ENCODE assay signal across 28 mouse cellular contexts in the genomic region with DNA sequence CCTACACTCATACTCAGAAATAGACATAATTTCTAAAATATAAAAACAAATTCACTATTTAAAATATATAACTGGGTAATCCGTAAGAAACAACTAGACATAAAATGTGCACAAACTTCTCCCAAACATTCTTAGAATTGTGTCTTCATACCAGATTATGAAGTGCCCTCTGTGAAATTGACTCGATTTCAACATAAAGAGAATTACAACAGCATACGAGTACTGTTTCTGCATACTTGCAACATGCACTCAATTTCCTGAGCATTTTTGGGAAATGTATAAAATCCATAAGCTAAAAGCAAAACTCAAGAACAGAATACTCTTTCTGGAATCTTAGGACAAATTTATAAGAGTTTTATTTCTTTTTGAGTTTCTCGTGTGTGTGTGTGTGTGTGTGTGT. TPM values are rescaled to one million over a fixed set of nuclear protein-coding genes. Genes with fewer than 3 reads are reported as not detected.
DNase-seq lines count a peak whose midpoint lies in the region; ATAC-seq lines count a peak whose summit lies in the region.
"Had no signal": no experiment of that assay in that cellular context is flagged by ENCODE, and none has a peak within 500 bp of the region (broad histone marks: within the 10 kb centered on the region; RNA-seq: fewer than 3 reads in every experiment).

No protein-coding gene starts in this region.

- DNase-seq in neural tube, embryonic 10.5 days (ENCODE audit: extremely low spot score, low spot score): no peak
- no peak for DNase-seq in liver, embryonic 13.5 days
- no peak for DNase-seq in forebrain, embryonic 14.5 days (ENCODE audit: low spot score)
- DNase-seq in thymus, postnatal 0 days (ENCODE audit: low spot score): no peak
- DNase-seq: cerebellum, adult 11 months; cerebellum, postnatal 25 days; embryo, embryonic 11 days; kidney, adult 18-20 months; kidney, postnatal 10 days; layer of hippocampus, postnatal 36 days had no signal

- no peak overlapping the region for H3K9ac ChIP-seq in neural tube, embryonic 13.5 days
- H3K9ac ChIP-seq in liver, embryonic 13.5 days: peak overlapping the region; percentile 44
- no peak overlapping the region for H3K9ac ChIP-seq in forebrain, embryonic 14.5 days (ENCODE audit: low read length)
- H3K9ac ChIP-seq: embryonic facial prominence, embryonic 15.5 days; limb, embryonic 15.5 days; midbrain, embryonic 12.5 days; neural tube, embryonic 12.5 days had no signal

- 88% methylated on average over 4 of the region's 4 CpGs for WGBS in neural tube, embryonic 13.5 days
- WGBS in liver, embryonic 13.5 days (ENCODE audit: insufficient replicate concordance): 80% methylated on average over 4 of the region's 4 CpGs
- WGBS in forebrain, embryonic 14.5 days: 88% methylated on average over 4 of the region's 4 CpGs

- H3K36me3 ChIP-seq in erythroblast, embryonic 14.5 days (ENCODE audit: control insufficient read depth): peaks cover 68% of the 10 kb centered on the region
- no peaks in the 10 kb centered on the region for H3K36me3 ChIP-seq in neural tube, embryonic 13.5 days
- H3K36me3 ChIP-seq in liver, embryonic 13.5 days: peaks cover 22% of the 10 kb centered on the region
- H3K36me3 ChIP-seq in megakaryocyte, embryonic 14.5 days (replicated peaks; ENCODE audit: low read length): peaks cover 19% of the 10 kb centered on the region
- H3K36me3 ChIP-seq in forebrain, embryonic 14.5 days (ENCODE audit: control insufficient read depth, insufficient read depth, low read length): no peaks in the 10 kb centered on the region
- H3K36me3 ChIP-seq: embryonic facial prominence, embryonic 15.5 days; midbrain, embryonic 12.5 days; neural tube, embryonic 12.5 days had no signal

- 0 out of 2 replicates have a peak overlapping the region, but pooled peaks have one; percentile 73 for H3K4me2 ChIP-seq in neural tube, embryonic 13.5 days
- peak overlapping the region; percentile 81 for H3K4me2 ChIP-seq in liver, embryonic 13.5 days
- H3K4me2 ChIP-seq in forebrain, embryonic 14.5 days (ENCODE audit: low read length): no peak overlapping the region
- H3K4me2 ChIP-seq: embryonic facial prominence, embryonic 15.5 days; limb, embryonic 15.5 days; midbrain, embryonic 12.5 days; neural tube, embryonic 12.5 days had no signal

- no peak for ATAC-seq in erythroblast, adult 5-6 weeks (replicated peaks; ENCODE audit: low FRiP score, poor library complexity, severe bottlenecking)
- no peak for ATAC-seq in neural tube, embryonic 13.5 days (ENCODE audit: low read depth)
- ATAC-seq in liver, embryonic 13.5 days (ENCODE audit: low read depth): no peak
- no peak for ATAC-seq in forebrain, embryonic 14.5 days

- peak overlapping the region; percentile 100 for H3K4me3 ChIP-seq in erythroblast, embryonic 14.5 days (replicated peaks)
- no peak overlapping the region for H3K4me3 ChIP-seq in neural tube, embryonic 13.5 days
- H3K4me3 ChIP-seq in liver, embryonic 13.5 days (replicated peaks): peak overlapping the region; percentile 99
- peak overlapping the region; percentile 83 for H3K4me3 ChIP-seq in megakaryocyte, embryonic 14.5 days (replicated peaks)
- H3K4me3 ChIP-seq in forebrain, embryonic 14.5 days (ENCODE audit: low read depth, low read length): no peak overlapping the region
- H3K4me3 ChIP-seq: embryonic facial prominence, embryonic 15.5 days; limb, embryonic 15.5 days; midbrain, embryonic 12.5 days; neural tube, embryonic 12.5 days had no signal

- H3K9me3 ChIP-seq in erythroblast, embryonic 14.5 days (ENCODE audit: control insufficient read depth, low read length): no peaks in the 10 kb centered on the region
- no peaks in the 10 kb centered on the region for H3K9me3 ChIP-seq in neural tube, embryonic 13.5 days
- no peaks in the 10 kb centered on the region for H3K9me3 ChIP-seq in liver, embryonic 13.5 days (replicated peaks)
- no peaks in the 10 kb centered on the region for H3K9me3 ChIP-seq in megakaryocyte, embryonic 14.5 days
- H3K9me3 ChIP-seq in forebrain, embryonic 14.5 days (replicated peaks; ENCODE audit: control insufficient read depth, low read length): no peaks in the 10 kb centered on the region
- H3K9me3 ChIP-seq: embryonic facial prominence, embryonic 15.5 days; limb, embryonic 15.5 days; midbrain, embryonic 12.5 days; neural tube, embryonic 12.5 days had no signal

- peaks cover 61% of the 10 kb centered on the region for H3K4me1 ChIP-seq in erythroblast, embryonic 14.5 days (ENCODE audit: control insufficient read depth)
- peaks cover 32% of the 10 kb centered on the region for H3K4me1 ChIP-seq in neural tube, embryonic 13.5 days (replicated peaks)
- peaks cover 52% of the 10 kb centered on the region for H3K4me1 ChIP-seq in liver, embryonic 13.5 days (replicated peaks)
- H3K4me1 ChIP-seq in megakaryocyte, embryonic 14.5 days: peaks cover 58% of the 10 kb centered on the region
- H3K4me1 ChIP-seq in forebrain, embryonic 14.5 days (ENCODE audit: control insufficient read depth, insufficient read depth, low read length): peaks cover 14% of the 10 kb centered on the region

- H3K27me3 ChIP-seq in erythroblast, embryonic 14.5 days (ENCODE audit: control insufficient read depth): no peaks in the 10 kb centered on the region
- no peaks in the 10 kb centered on the region for H3K27me3 ChIP-seq in neural tube, embryonic 13.5 days
- no peaks in the 10 kb centered on the region for H3K27me3 ChIP-seq in liver, embryonic 13.5 days
- H3K27me3 ChIP-seq in megakaryocyte, embryonic 14.5 days (replicated peaks): no peaks in the 10 kb centered on the region
- no peaks in the 10 kb centered on the region for H3K27me3 ChIP-seq in forebrain, embryonic 14.5 days (replicated peaks; ENCODE audit: control insufficient read depth, insufficient read depth, low read length)
- H3K27me3 ChIP-seq: embryonic facial prominence, embryonic 15.5 days; limb, embryonic 15.5 days; midbrain, embryonic 12.5 days; neural tube, embryonic 12.5 days had no signal

- H3K27ac ChIP-seq in neural tube, embryonic 13.5 days (replicated peaks): no peak overlapping the region
- no peak overlapping the region for H3K27ac ChIP-seq in liver, embryonic 13.5 days
- no peak overlapping the region for H3K27ac ChIP-seq in forebrain, embryonic 14.5 days (ENCODE audit: low read depth, low read length)
- H3K27ac ChIP-seq: embryonic facial prominence, embryonic 15.5 days; limb, embryonic 15.5 days; midbrain, embryonic 12.5 days; neural tube, embryonic 12.5 days had no signal

RNA-seq across cellular contexts. Expression of a gene that starts 2.9 kb away (rescaled TPM):
- polyA plus RNA-seq in erythroblast, embryonic 14.5 days (2012): 3.6 and 4.2 TPM in 2 replicates
- 203 and 214 TPM in 2 replicates for total RNA-seq in erythroblast, adult 5-6 weeks (2015; ENCODE audit: low replicate concordance)
- total RNA-seq in erythroblast, adult 5-6 weeks (2017; ENCODE audit: low replicate concordance): 462 and 508 TPM in 2 replicates
- 28.1 and 33.4 TPM in 2 replicates for polyA plus RNA-seq in neural tube, embryonic 13.5 days (2015; fragmentation: Nextera tagmentation; extraction: Ambion mirVana)
- 24.0 and 28.1 TPM in 2 replicates for polyA plus RNA-seq in liver, embryonic 13.5 days (2015; fragmentation: Nextera tagmentation; extraction: Ambion mirVana)
- 4.3 and 8.7 TPM in 2 replicates for polyA plus RNA-seq in megakaryocyte, embryonic 14.5 days (2012; ENCODE audit: insufficient read depth, low replicate concordance)
- polyA plus RNA-seq in forebrain, embryonic 14.5 days (2014; fragmentation: Nextera tagmentation; extraction: Ambion mirVana): 26.1 and 35.1 TPM in 2 replicates
- 23.4 and 23.6 TPM in 2 replicates for polyA plus RNA-seq in thymus, postnatal 0 days (2015; fragmentation: Nextera tagmentation; extraction: Ambion mirVana)

RNA-seq across cellular contexts. Expression of a gene that starts 28.1 kb away (rescaled TPM):
- not detected in 2 replicates for polyA plus RNA-seq in erythroblast, embryonic 14.5 days (2012)
- total RNA-seq in erythroblast, adult 5-6 weeks (2015; ENCODE audit: low replicate concordance): not detected in 2 replicates
- total RNA-seq in erythroblast, adult 5-6 weeks (2017; ENCODE audit: low replicate concordance): not detected in 2 replicates
- not detected in 2 replicates for polyA plus RNA-seq in neural tube, embryonic 13.5 days (2015; fragmentation: Nextera tagmentation; extraction: Ambion mirVana)
- polyA plus RNA-seq in liver, embryonic 13.5 days (2015; fragmentation: Nextera tagmentation; extraction: Ambion mirVana): not detected in 2 replicates
- polyA plus RNA-seq in megakaryocyte, embryonic 14.5 days (2012; ENCODE audit: insufficient read depth, low replicate concordance): not detected in 2 replicates
- not detected in 2 replicates for polyA plus RNA-seq in forebrain, embryonic 14.5 days (2014; fragmentation: Nextera tagmentation; extraction: Ambion mirVana)
- polyA plus RNA-seq in thymus, postnatal 0 days (2015; fragmentation: Nextera tagmentation; extraction: Ambion mirVana): not detected in 2 replicates
- total RNA-seq: adrenal gland, adult 18-20 months; gastrocnemius, adult 8-10 months; heart, adult 8-10 months; hematopoietic stem cell, adult 5-6 weeks; layer of hippocampus, adult 18-20 months; layer of hippocampus, postnatal 36 days; left cerebral cortex, postnatal 25 days; monocyte, adult 5-6 weeks had no signal
- polyA plus RNA-seq: brain, embryonic 14.5 days; embryonic facial prominence, embryonic 15.5 days; forebrain, embryonic 11.5 days; heart, embryonic 16.5 days; limb, embryonic 15.5 days; midbrain, embryonic 12.5 days; neural tube, embryonic 12.5 days had no signal

RNA-seq across cellular contexts. Expression of a gene that starts 45.7 kb away (rescaled TPM):
- polyA plus RNA-seq in erythroblast, embryonic 14.5 days (2012): 4.5 and 5.3 TPM in 2 replicates
- total RNA-seq in erythroblast, adult 5-6 weeks (2015; ENCODE audit: low replicate concordance): 5.6 and 13.4 TPM in 2 replicates
- total RNA-seq in erythroblast, adult 5-6 weeks (2017; ENCODE audit: low replicate concordance): 14.4 and 17.8 TPM in 2 replicates
- polyA plus RNA-seq in neural tube, embryonic 13.5 days (2015; fragmentation: Nextera tagmentation; extraction: Ambion mirVana): 22.3 and 23.7 TPM in 2 replicates
- 18.9 and 23.9 TPM in 2 replicates for polyA plus RNA-seq in liver, embryonic 13.5 days (2015; fragmentation: Nextera tagmentation; extraction: Ambion mirVana)
- polyA plus RNA-seq in megakaryocyte, embryonic 14.5 days (2012; ENCODE audit: insufficient read depth, low replicate concordance): 30.5 and 53.9 TPM in 2 replicates
- 17.1 and 21.0 TPM in 2 replicates for polyA plus RNA-seq in forebrain, embryonic 14.5 days (2014; fragmentation: Nextera tagmentation; extraction: Ambion mirVana)
- 27.3 and 27.4 TPM in 2 replicates for polyA plus RNA-seq in thymus, postnatal 0 days (2015; fragmentation: Nextera tagmentation; extraction: Ambion mirVana)

Comparison
In these comparisons a context has a peak if more than half of its experiments do, and no peak if none do; other contexts are left out.
1. H3K4me3 ChIP-seq: peak in erythroblast, embryonic 14.5 days (single experiment), liver, embryonic 13.5 days (single experiment) and megakaryocyte, embryonic 14.5 days (single experiment); none in neural tube, embryonic 13.5 days (single experiment) and forebrain, embryonic 14.5 days (single experiment).